Mouse (Mus musculus) heart, postnatal 10 days (tissue): ENCODE measurements around the gene Cd2bp2. TPM values are rescaled to one million over a fixed set of nuclear protein-coding genes. Genes with fewer than 3 reads are reported as not detected.
A peak's percentile ranks its signal among the peaks of the same experiment; 100 is the strongest.

Source experiments
- DNase-seq, 2 experiments: peaks; one replicate each; pipeline ENCODE4 v3.0.0; 2021
- intact Hi-C: fragments of 180-260 bp; cut with DNase I; formaldehyde crosslinking; loops from one replicate; pipeline ENCODE4 v1.15.1; 2025
- total RNA-seq, 2 experiments: library from RNA; stranded (reverse); gene quantifications; 2 replicates each; pipeline ENCODE4 v1.2.3; 2021

Gene Cd2bp2
- total RNA-seq, 2 experiments from 2014 or later, result 46.8 to 49.2 TPM

DNA sequence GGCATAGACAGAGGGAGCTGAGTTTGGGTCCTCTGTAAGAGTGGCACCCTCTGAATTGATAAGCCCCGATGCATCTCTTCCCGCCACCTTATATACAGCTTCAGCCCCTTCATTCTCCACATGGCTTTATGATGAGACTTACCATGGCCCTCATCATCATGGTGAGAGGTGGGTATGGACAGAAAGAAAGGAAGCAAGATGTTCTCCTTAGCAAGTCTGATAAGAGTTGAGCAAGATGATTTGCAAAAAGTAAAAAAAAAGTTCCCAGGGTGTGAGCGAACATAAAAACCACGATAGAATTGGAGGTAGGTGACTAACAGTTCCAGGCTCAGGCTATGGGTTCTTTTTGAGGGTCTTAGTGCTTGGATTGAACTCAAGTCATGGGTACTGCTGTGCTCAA, 22.8 kb upstream of the Cd2bp2 start:
- intact Hi-C loops, result no loop called here
- no peak for DNase-seq

- intact Hi-C loops, result no loop called here
- DNase-seq, result no peak
These were observed 22.2 kb upstream of the Cd2bp2 start for GRCm38 (mm10) chr7:127217901-127218642.

GRCm38 (mm10) chr7:127217475-127217874, 21.6 kb upstream of the Cd2bp2 start:
- intact Hi-C loops, result no loop called here
- DNase-seq, result no peak

DNA sequence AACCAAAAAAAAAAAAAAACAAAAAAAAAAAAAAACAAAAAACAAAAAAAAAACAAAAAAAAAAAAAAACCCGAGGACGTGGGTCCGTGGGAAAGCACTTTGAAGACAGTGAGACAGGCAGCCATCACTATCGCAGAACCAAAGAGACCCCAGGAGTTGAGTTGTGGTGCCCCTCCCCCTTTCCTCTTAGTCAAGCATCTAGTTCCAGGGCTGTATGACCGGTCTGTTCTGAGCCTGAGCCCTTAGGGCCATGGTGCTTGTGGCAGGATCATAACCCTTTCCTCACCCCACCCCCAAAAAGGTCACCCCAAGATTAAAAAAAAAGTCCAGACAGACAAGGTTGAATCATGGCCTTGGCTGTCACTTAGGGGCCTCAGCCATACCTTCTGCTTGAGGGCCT, 20.5 kb upstream of the Cd2bp2 start:
- intact Hi-C loops, result no loop called here
- no peak for DNase-seq

DNA sequence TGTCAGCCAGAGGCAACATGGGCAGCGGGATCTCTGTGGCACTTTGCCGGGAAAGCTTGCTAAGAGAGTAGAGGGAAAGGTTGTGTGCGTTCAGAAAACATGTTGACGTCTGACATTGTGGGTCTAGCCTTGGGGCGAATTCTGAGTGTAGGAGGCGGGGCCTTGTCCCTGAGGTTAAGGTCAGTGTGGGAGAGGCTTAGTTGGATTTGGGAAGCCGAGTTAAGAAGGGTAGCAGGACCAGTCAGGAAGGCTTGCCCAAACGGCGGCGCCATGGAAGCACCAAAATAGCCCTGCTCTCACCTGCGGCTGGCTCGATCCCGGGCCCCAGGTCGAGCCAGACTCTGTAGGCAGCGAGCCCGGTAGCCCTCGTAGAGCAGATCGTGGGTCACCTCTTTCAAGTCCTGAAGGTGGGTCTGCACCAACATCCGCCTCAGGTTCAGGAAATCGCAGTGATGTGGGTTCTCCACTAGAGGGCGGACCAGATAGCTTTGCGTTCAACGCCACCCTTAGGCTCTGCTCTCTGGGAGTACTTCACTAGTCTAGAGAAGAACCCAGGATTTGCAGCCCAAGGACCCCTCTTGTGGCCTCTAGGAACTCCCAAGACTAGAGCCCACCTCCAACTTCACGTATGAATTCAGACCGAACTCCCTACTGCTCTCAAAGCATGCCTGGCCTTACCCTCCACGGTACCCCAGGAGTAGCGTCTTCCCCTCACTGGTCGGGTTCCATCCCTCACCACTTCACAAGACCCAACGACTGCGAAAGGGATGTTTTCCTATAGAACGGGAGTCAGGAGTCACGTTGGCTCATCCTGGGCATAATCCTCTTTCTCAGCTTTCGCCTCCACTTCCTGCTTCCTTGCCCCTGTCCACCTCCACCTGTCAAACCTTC, 19.4 kb upstream of the Cd2bp2 start:
- DNase-seq, result peak; percentile 79 to 84
- intact Hi-C loops, result loop anchor here (2.0 kb wide), 1 partner anchor 14 kb away; no protein-coding TSS in a partner anchor

DNA sequence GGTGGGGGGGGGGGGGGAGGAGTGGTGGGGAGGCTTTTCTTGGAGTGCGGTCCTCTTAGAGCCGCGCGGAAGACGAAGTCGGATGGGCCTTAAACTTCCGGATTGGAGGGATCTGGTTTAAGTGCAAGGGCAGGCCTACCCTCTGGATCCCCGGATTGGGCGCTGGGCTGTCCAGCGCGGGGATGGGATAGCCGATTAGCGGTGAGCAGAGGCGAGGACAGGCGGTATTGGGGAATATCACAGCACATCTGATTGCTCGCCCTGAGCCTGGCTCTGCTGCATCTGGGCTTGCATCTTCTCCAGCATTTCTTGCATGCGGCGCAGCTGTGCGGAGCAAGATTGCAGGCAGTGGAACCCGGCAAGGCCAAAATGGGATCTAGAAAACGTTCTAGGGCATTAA, 18.7 kb upstream of the Cd2bp2 start:
- DNase-seq, result no peak
- intact Hi-C loops, result loop anchor here (2.0 kb wide), 1 partner anchor 14 kb away; no protein-coding TSS in a partner anchor

DNA sequence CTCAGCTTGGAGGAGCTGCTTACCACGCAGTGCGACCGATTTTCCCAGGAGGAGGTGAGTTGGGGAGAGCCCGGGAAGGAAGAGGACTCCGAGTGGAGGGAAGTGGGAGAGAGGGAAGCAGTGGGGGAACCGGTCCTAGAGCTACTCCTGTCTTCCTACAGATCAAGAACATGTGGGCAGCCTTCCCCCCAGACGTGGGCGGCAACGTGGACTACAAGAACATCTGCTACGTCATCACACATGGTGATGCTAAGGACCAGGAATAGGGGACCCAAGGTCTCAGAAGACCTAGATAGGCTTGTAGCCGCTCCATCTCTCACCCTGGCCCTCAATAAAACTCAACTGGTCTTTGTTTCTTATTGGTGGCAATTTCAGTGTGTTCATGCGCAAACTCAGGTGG, 18.1 kb upstream of the Cd2bp2 start:
- no peak for DNase-seq
- intact Hi-C loops, result loop anchor here (2.0 kb wide), 1 partner anchor 15 kb away; no protein-coding TSS in a partner anchor

- intact Hi-C loops, result no loop called here
- peak in 1 of 2 experiments; percentile 66 for DNase-seq
These were observed 17.6 kb upstream of the Cd2bp2 start for GRCm38 (mm10) chr7:127213485-127213884.

- no peak for DNase-seq
- intact Hi-C loops, result no loop called here
These were observed 16.8 kb upstream of the Cd2bp2 start for GRCm38 (mm10) chr7:127212432-127213250.

GRCm38 (mm10) chr7:127211014-127211745, 15.3 kb upstream of the Cd2bp2 start:
- no peak for DNase-seq
- intact Hi-C loops, result no loop called here

- intact Hi-C loops, result no loop called here
These were observed 14.4 kb upstream of the Cd2bp2 start for GRCm38 (mm10) chr7:127210266-127210665.

DNA sequence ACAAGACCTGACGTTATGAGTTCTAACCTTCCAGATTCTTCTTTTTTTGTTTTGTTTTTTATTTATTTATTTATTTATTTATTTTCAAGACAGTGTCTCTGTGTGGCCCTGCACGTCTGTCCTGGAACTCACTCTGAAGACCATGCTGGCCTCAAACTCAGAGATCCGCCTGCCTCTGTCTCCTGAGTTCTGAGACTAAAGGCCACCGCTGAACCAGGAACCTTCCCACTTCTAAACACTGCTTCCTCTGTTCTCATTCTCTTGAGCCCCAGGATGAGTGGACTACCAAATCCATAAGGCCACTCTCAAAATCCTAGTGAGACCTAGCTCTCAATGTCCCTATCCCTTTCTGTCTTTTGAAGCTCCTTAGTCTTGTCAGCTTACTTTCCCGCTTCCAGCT, 14.0 kb upstream of the Cd2bp2 start:
- no peak for DNase-seq
- intact Hi-C loops, result no loop called here

More at GRCm38 (mm10) chr7:127210266-127210665, 14.4 kb upstream of the Cd2bp2 start:
- DNase-seq, result no peak

GRCm38 (mm10) chr7:127208553-127209438, 12.9 kb upstream of the Cd2bp2 start, which contains the start of gene Mylpf:
TSS of gene Mylpf (plus strand) at chr7:127208890.
- intact Hi-C loops, result no loop called here

DNA sequence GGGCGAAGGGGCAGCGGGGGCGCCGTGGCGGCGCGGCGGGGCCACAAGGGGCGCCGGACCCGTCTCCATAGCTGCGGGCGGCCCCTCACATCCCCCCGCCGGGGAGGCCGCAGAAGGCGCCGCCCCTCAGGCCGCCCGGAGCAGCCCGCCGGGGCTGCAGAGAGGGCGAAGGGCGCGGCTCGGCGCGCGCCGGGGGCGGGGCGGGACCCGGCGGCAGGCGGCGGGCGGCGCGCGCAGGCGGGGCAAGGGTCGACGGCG, 12.4 kb upstream of the Cd2bp2 start, which contains the start of gene Tbc1d10b:
Tbc1d10b (minus strand) TSS at position 174 of the 258 bp plus-strand sequence.
- no peak for DNase-seq

More at GRCm38 (mm10) chr7:127208553-127209438, 12.9 kb upstream of the Cd2bp2 start, which contains the start of gene Mylpf:
- peak; percentile 95 for DNase-seq

DNA sequence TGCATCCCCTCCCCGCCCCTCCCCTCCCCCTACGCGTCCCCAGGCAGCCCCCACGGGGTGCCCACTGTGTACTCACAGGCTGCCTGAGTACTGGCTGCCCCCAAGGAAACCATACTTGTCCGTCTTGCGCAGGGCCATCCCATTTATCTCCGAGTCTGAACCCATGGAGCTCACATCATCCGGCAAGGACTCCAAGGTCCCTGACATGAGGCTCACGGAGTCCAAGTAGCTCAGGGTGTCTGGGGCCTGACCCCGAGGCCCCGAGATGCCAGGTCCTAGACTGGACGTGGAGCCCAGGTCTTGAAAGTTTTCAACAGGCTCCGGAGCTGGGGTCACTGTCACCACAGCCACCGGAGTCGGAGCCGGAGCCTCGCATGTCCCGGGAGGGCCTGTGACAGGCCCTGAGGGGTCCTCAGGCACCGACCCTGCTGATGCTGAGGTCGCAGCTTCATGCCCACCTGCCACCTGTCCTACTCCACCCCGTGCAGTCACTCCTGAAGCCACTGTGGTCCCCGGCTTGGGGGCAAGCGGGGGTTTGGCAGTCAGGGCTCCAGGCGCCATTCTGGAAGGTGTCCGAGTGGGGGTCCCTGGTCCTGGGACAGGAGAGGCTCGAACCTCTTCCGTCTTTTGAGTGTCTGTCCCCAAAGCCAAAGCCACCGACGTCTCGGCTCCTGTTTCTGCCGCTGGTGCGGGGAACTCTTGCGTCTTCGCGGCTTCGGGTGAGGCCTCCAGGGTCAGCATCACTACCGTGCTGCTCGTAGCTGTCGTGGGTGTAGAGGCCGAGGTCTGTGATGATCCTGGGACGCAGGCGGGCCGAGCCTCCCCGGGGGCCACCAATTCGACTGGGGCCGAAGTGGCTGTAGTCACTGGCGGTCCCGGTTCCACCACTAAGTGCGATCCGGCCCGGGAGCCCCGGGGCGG, 11.8 kb upstream of the Cd2bp2 start:
- peak in 1 of 2 experiments; percentile 63 for DNase-seq
- intact Hi-C loops, result no loop called here

More for the DNA sequence above, 12.4 kb upstream of the Cd2bp2 start, which contains the start of gene Tbc1d10b:
- intact Hi-C loops, result no loop called here

GRCm38 (mm10) chr7:127206606-127207005, 10.8 kb upstream of the Cd2bp2 start:
- DNase-seq, result no peak
- intact Hi-C loops, result no loop called here

GRCm38 (mm10) chr7:127196484-127196883, 634 bp upstream of the Cd2bp2 start:
- intact Hi-C loops, result no loop called here
- no peak for DNase-seq

GRCm38 (mm10) chr7:127194633-127195029, 1.2 kb downstream of the Cd2bp2 start:
- DNase-seq, result no peak
- intact Hi-C loops, result no loop called here
